Mouse (Mus musculus) MEL (cell line): ENCODE data around the gene Sbk2. TPM values are rescaled to one million over a fixed set of nuclear protein-coding genes. Genes with fewer than 3 reads are reported as not detected.

ENCODE experiments used
- DNase-seq: peaks from one replicate; pipeline ENCODE4 v3.0.0; 2011; ENCODE audit warnings: low read depth, low spot score
- H3K27ac ChIP-seq: 2 replicates; pipeline ENCODE4 v1.5.1; 2012; ENCODE audit warnings: low read depth, mild to moderate bottlenecking, control low read depth, low read length, moderate library complexity; ENCODE audit not compliant: control insufficient read depth
- H3K27me3 ChIP-seq, 2 experiments: fragments of 150-350 bp in 1 of 2; sonication (generic) in 1 of 2; 2 replicates each; pipeline ENCODE4 v1.6.1; 2012; ENCODE audit warnings: low read length in 2 of 2, mild to moderate bottlenecking in 2 of 2, improper control_type of control experiment in 1 of 2, moderate library complexity in 1 of 2; ENCODE audit not compliant: insufficient read depth in 2 of 2, control insufficient read depth in 1 of 2
- H3K36me3 ChIP-seq, 2 experiments: 2 replicates each; pipeline ENCODE4 v1.6.1; 2012 to 2014; ENCODE audit warnings: low read length in 2 of 2, improper control_type of control experiment in 1 of 2, inconsistent platforms in 1 of 2, mild to moderate bottlenecking in 1 of 2; ENCODE audit not compliant: insufficient read depth in 2 of 2, control insufficient read depth in 1 of 2
- H3K4me1 ChIP-seq, 2 experiments: fragments of 150-350 bp in 1 of 2; sonication (generic) in 1 of 2; 2 replicates each; pipeline ENCODE4 v1.6.1; 2012; ENCODE audit warnings: low read length in 2 of 2, improper control_type of control experiment in 1 of 2, mild to moderate bottlenecking in 1 of 2; ENCODE audit not compliant: insufficient read depth in 2 of 2, control insufficient read depth in 1 of 2
- H3K4me3 ChIP-seq, 2 experiments: fragments of 150-350 bp in 1 of 2; sonication (generic) in 1 of 2; 2 replicates each; pipeline ENCODE4 v1.5.1; 2012; ENCODE audit warnings: low read depth in 2 of 2, low read length in 2 of 2, mild to moderate bottlenecking in 2 of 2, moderate library complexity in 2 of 2, control low read depth in 1 of 2, improper control_type of control experiment in 1 of 2; ENCODE audit not compliant: control insufficient read depth in 1 of 2, insufficient read depth in 1 of 2
- H3K79me2 ChIP-seq: 2 replicates; pipeline ENCODE4 v1.6.1; 2012; ENCODE audit warnings: mild to moderate bottlenecking, low read length, moderate library complexity; ENCODE audit not compliant: control insufficient read depth, poor library complexity, insufficient read depth
- H3K9ac ChIP-seq: 2 replicates; pipeline ENCODE4 v1.6.1; 2012; ENCODE audit warnings: low read depth, mild to moderate bottlenecking, control low read depth, low read length, moderate library complexity; ENCODE audit not compliant: control insufficient read depth, poor library complexity, severe bottlenecking
- H3K9me3 ChIP-seq: fragments of 150-350 bp; sonication (generic); replicated peaks from 2 replicates; pipeline ENCODE4 v1.6.1; 2012; ENCODE audit warnings: mild to moderate bottlenecking, low read length, improper control_type of control experiment, moderate library complexity; ENCODE audit not compliant: insufficient read depth
- CHD1 ChIP-seq: IDR thresholded peaks from 2 replicates; pipeline ENCODE4 v1.6.1; 2012; ENCODE audit warnings: low read depth, mild to moderate bottlenecking, inconsistent platforms, low read length, improper control_type of control experiment
- GATA1 ChIP-seq: IDR thresholded peaks from 2 replicates; pipeline ENCODE4 v1.6.1; 2011; ENCODE audit warnings: low read depth, low read length, improper control_type of control experiment
- KAT2A ChIP-seq: conservative IDR thresholded peaks from 2 replicates; pipeline ENCODE4 v1.6.1; 2012; ENCODE audit warnings: low read depth, low read length, improper control_type of control experiment, inconsistent platforms
- MXI1 ChIP-seq: IDR thresholded peaks from 2 replicates; pipeline ENCODE4 v1.6.1; 2011; ENCODE audit warnings: mild to moderate bottlenecking, low read depth, low read length, improper control_type of control experiment
- NRF1 ChIP-seq: IDR thresholded peaks from 2 replicates; pipeline ENCODE4 v1.6.1; 2014; ENCODE audit warnings: low read depth, mild to moderate bottlenecking, inconsistent platforms, low read length, improper control_type of control experiment, moderate library complexity; ENCODE audit not compliant: poor library complexity, insufficient read depth, severe bottlenecking
- SIN3A ChIP-seq: IDR thresholded peaks from 2 replicates; pipeline ENCODE4 v1.6.1; 2012; ENCODE audit warnings: low read length, improper control_type of control experiment, inconsistent platforms
- SMC3 ChIP-seq: IDR thresholded peaks from 2 replicates; pipeline ENCODE4 v1.6.1; 2011; ENCODE audit warnings: low read depth, low read length, improper control_type of control experiment
- TAL1 ChIP-seq: IDR thresholded peaks from 2 replicates; pipeline ENCODE4 v1.6.1; 2012; ENCODE audit warnings: mild to moderate bottlenecking, inconsistent platforms, low read length, moderate library complexity, mixed read lengths
- ZC3H11A ChIP-seq: IDR thresholded peaks from 2 replicates; pipeline ENCODE4 v1.6.1; 2012; ENCODE audit warnings: low read depth, mild to moderate bottlenecking, inconsistent platforms, low read length, improper control_type of control experiment
- ZNF384 ChIP-seq: IDR thresholded peaks from 2 replicates; pipeline ENCODE4 v1.6.1; 2012; ENCODE audit warnings: low read depth, mild to moderate bottlenecking, inconsistent platforms, low read length, improper control_type of control experiment
- polyA plus RNA-seq, 2 experiments: library from polyadenylated mRNA; stranded (reverse) in 1 of 2; unstranded in 1 of 2; fragments of >175 nt in 1 of 2; fragments of >200 nt in 1 of 2; gene quantifications; 2 replicates each; pipeline versions ENCODE4 v1.2.1 to v1.2.4; 2012; ENCODE audit warnings: low replicate concordance in 2 of 2, low read depth in 1 of 2; ENCODE audit not compliant: insufficient read length in 2 of 2, insufficient read depth in 1 of 2, missing spikeins in 1 of 2
- total RNA-seq: library from RNA; depleted of rRNA; stranded (reverse); fragments of 300-350 nt; gene quantifications from 2 replicates; pipeline ENCODE4 v1.2.3, GENCODE M21; 2012

Sbk2 gene
- total and polyA plus RNA-seq, 3 experiments, result not detected

DNA sequence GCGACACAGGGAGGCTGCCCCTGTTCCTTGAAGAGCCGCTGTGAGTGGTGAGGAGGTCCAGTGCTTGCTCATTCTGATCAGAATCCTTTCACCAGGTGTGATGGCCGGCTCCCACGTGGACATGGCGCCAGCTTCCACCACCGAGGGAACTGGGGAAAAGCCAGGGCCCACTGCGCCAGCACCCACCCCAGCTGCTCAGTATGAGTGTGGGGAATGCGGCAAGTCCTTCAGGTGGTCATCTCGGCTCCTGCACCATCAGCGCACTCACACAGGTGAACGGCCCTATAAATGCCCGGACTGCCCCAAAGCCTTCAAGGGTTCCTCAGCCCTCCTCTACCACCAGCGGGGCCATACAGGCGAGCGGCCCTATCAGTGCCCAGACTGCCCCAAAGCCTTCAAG, 45.5 kb downstream of the Sbk2 start:
- Histone ChIP-seq H3K4me1 (0 out of 4 replicates have a peak, but pooled peaks cover 0 to 5% of the 10 kb centered on the region in 2 experiments), H3K27ac (no peak overlapping the region), H3K4me3 (no peak overlapping the region), H3K27me3 (no peaks in the 10 kb centered on the region), H3K9me3 (no peaks in the 10 kb centered on the region), H3K79me2 (peaks cover 6% of the 10 kb centered on the region), H3K9ac (no peak overlapping the region), H3K36me3 (peaks cover 0 to 4% of the 10 kb centered on the region in 2 experiments; a peak in 2 of 4 replicates)
- no peak for TF ChIP-seq TAL1
- DNase-seq, result no peak

DNA sequence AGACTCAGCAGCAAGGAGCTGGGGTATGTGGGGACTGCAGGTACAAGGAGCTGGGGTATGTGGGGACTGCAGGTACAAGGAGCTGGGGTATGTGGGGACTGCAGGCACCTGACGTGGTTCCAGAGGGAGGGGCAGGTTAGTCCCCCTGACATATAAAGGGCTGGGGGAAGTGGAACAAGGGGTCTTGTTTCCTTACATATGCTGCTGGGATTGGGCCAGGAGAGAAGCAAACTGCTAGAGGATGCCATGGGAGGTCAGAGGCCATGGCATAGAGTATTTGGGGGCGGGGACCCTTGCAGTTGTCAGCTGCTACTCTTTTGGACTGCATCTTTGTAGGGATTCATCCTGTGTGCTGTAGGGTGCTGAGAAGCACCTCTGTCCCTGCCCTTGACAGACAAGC, 46.7 kb downstream of the Sbk2 start:
- H3K4me1 ChIP-seq, result 0 out of 4 replicates have a peak, but pooled peaks cover 0 to 5% of the 10 kb centered on the region in 2 experiments

DNA sequence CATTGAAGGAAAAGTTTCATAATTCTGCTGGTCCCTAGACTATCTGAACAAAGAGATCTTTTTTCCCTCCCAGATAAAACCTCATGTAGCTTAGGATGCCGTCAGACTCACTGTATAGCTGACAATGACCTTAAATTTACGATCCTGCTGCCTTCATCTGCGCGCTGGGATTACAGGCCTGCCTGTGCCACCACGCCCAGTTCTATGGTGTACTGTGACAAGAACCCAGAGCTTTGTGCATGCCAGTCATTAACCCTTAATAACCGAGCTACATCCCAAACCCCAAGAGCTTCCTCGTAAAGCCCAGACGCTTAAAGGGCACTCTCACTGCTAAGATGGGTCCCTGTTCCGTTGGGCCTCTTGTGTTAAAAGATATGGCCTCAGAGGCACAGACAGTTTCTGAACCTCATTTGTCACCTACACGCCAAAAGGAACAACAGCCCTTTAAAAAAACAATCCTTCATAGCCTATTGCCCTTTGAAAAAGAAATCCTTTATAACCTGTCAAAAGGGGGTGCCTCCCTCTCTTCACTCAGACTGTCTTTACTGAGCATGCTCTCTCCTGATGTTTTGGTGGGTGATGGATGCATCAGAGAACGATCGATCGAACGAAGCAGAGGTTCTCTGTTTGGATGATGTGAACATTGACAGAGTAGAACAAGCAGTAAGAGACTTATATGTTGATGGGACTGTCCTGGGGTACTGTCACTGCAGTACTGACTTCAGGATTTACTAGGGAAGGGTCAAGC, 48.4 kb downstream of the Sbk2 start:
- H3K4me3 ChIP-seq, result peak overlapping the region; percentile 63 to 85
- TF ChIP-seq ZC3H11A, result no peak
- TF ChIP-seq ZNF384, result no peak
- peak; percentile 12; the same call in 1 of the 2 replicates for TF ChIP-seq GATA1
- peak; percentile 60 for TF ChIP-seq SIN3A
- TF ChIP-seq MXI1, result peak; percentile 52
- 0 out of 2 replicates have a peak, but pooled peaks have one; percentile 39 for TF ChIP-seq KAT2A
- TF ChIP-seq CHD1, result no peak
- TF ChIP-seq SMC3, result no peak
- TF ChIP-seq, all 39 proteins: peak for 4
- peaks cover 0 to 4% of the 10 kb centered on the region in 2 experiments; a peak in 2 of 4 replicates for H3K36me3 ChIP-seq
- peak; percentile 78 for DNase-seq
- H3K27ac ChIP-seq, result peak overlapping the region; percentile 44
- peaks cover 6% of the 10 kb centered on the region for H3K79me2 ChIP-seq
- 0 out of 4 replicates have a peak, but pooled peaks cover 0 to 5% of the 10 kb centered on the region in 2 experiments for H3K4me1 ChIP-seq
- H3K27me3 ChIP-seq, result no peaks in the 10 kb centered on the region
- H3K9ac ChIP-seq, result peak overlapping the region; percentile 84
- H3K9me3 ChIP-seq, result no peaks in the 10 kb centered on the region

More for the DNA sequence above, 46.7 kb downstream of the Sbk2 start:
- Histone ChIP-seq H3K27ac (no peak overlapping the region), H3K79me2 (peaks cover 6% of the 10 kb centered on the region)
- TF ChIP-seq NRF1, result no peak
- TF ChIP-seq, all 39 proteins: peak for 0
- Histone ChIP-seq H3K27me3 (no peaks in the 10 kb centered on the region), H3K9ac (no peak overlapping the region), H3K4me3 (no peak overlapping the region), H3K36me3 (peaks cover 0 to 4% of the 10 kb centered on the region in 2 experiments; a peak in 2 of 4 replicates), H3K9me3 (no peaks in the 10 kb centered on the region)
- no peak for DNase-seq
